Mouse (Mus musculus) forelimb bud, embryonic 11.5 days (tissue): ENCODE results near the gene Olfr317.
"Not testable (repeated sequence)": the region's sequence is repeated elsewhere in the genome, so short reads cannot be mapped to it uniquely, and the experiment has no call there.

Source experiments
- DNase-seq: peaks from one replicate; pipeline ENCODE4 v3.0.0-alpha.2; 2012; ENCODE audit warnings: low read depth, low spot score

Gene Olfr317

GRCm38 (mm10) chr11:58738792-58739262 lies at the start of gene Olfr317:
Gene Olfr317, minus strand, starts transcription at chr11:58739212.
- DNase-seq, result no peak

GRCm38 (mm10) chr11:58788346-58788745 lies 49.3 kb upstream of the Olfr317 start:
- no peak for DNase-seq

GRCm38 (mm10) chr11:58787651-58788050 lies 48.6 kb upstream of the Olfr317 start:
- no peak for DNase-seq

- DNase-seq, result no peak
Observed at GRCm38 (mm10) chr11:58784182-58784581, 45.2 kb upstream of the Olfr317 start.

- DNase-seq, result no peak
Observed at GRCm38 (mm10) chr11:58782480-58783089, 43.6 kb upstream of the Olfr317 start, which contains the start of gene Olfr314. Gene Olfr314, plus strand, starts transcription at chr11:58782952.

GRCm38 (mm10) chr11:58772888-58773287 lies 33.9 kb upstream of the Olfr317 start, which contains the start of gene Olfr315:
Gene Olfr315, plus strand, starts transcription at chr11:58773188.
- DNase-seq, result no peak

- DNase-seq, result no peak
Observed at GRCm38 (mm10) chr11:58752434-58752833, 13.4 kb upstream of the Olfr317 start, which contains the start of gene Olfr316. Gene Olfr316, plus strand, starts transcription at chr11:58752734.

- DNase-seq, result not testable (repeated sequence)
Observed at GRCm38 (mm10) chr11:58751096-58751495, 12.1 kb upstream of the Olfr317 start.

GRCm38 (mm10) chr11:58733372-58733771 lies 5.6 kb downstream of the Olfr317 start:
- no peak for DNase-seq

GRCm38 (mm10) chr11:58727896-58728650 lies 10.9 kb downstream of the Olfr317 start:
- not testable (repeated sequence) for DNase-seq

- no peak for DNase-seq
Observed at GRCm38 (mm10) chr11:58723914-58724313, 15.1 kb downstream of the Olfr317 start, which contains the start of gene Olfr318. Gene Olfr318, minus strand, starts transcription at chr11:58724014.

GRCm38 (mm10) chr11:58719701-58720100 lies 19.3 kb downstream of the Olfr317 start:
- DNase-seq, result no peak

GRCm38 (mm10) chr11:58717723-58718122 lies 21.3 kb downstream of the Olfr317 start:
- DNase-seq, result not testable (repeated sequence)

GRCm38 (mm10) chr11:58709086-58709485 lies 29.9 kb downstream of the Olfr317 start:
- DNase-seq, result no peak

GRCm38 (mm10) chr11:58698862-58699261 lies 40.1 kb downstream of the Olfr317 start, which contains the start of gene Olfr319:
Gene Olfr319, plus strand, starts transcription at chr11:58699162.
- no peak for DNase-seq
